Mouse (Mus musculus) fat pad, adult 2 months (tissue): ENCODE data around the gene Mtmr12.
"Not testable (repeated sequence)": the region's sequence is repeated elsewhere in the genome, so short reads cannot be mapped to it uniquely, and the experiment has no call there.

Source experiments
- DNase-seq: peaks from one replicate; pipeline ENCODE4 v3.0.0-alpha.2; 2011; ENCODE audit warnings: low read depth, low spot score; ENCODE audit errors: extremely low read depth

Gene Mtmr12

GRCm38 (mm10) chr15:12204319-12205159 is at the start of gene Mtmr12:
Mtmr12 (plus strand) TSS chr15:12205028.
- DNase-seq, result peak; percentile 68

GRCm38 (mm10) chr15:12178126-12178525 is 26.7 kb upstream of the Mtmr12 start:
- DNase-seq, result no peak

GRCm38 (mm10) chr15:12181181-12181805 is 23.5 kb upstream of the Mtmr12 start:
- not testable (repeated sequence) for DNase-seq

GRCm38 (mm10) chr15:12193880-12194816 is 10.7 kb upstream of the Mtmr12 start:
- DNase-seq, result peak; percentile 43

GRCm38 (mm10) chr15:12194817-12195735 is 9.8 kb upstream of the Mtmr12 start:
- DNase-seq, result no peak

GRCm38 (mm10) chr15:12195966-12196365 is 8.9 kb upstream of the Mtmr12 start:
- no peak for DNase-seq

GRCm38 (mm10) chr15:12196410-12197191 is 8.2 kb upstream of the Mtmr12 start:
- DNase-seq, result no peak

GRCm38 (mm10) chr15:12197361-12197760 is 7.5 kb upstream of the Mtmr12 start:
- no peak for DNase-seq

- no peak for DNase-seq
Observed at GRCm38 (mm10) chr15:12200021-12200420, 4.8 kb upstream of the Mtmr12 start.

GRCm38 (mm10) chr15:12201856-12202255 is 3.0 kb upstream of the Mtmr12 start:
- DNase-seq, result no peak

- no peak for DNase-seq
Observed at GRCm38 (mm10) chr15:12202456-12202855, 2.4 kb upstream of the Mtmr12 start.

- DNase-seq, result not testable (repeated sequence)
Observed at GRCm38 (mm10) chr15:12203008-12203407, 1.8 kb upstream of the Mtmr12 start.

- DNase-seq, result no peak
Observed at GRCm38 (mm10) chr15:12203512-12204318, 1.1 kb upstream of the Mtmr12 start.

- DNase-seq, result no peak
Observed at GRCm38 (mm10) chr15:12205160-12205901, 503 bp downstream of the Mtmr12 start.

- no peak for DNase-seq
Observed at GRCm38 (mm10) chr15:12205902-12206645, 1.2 kb downstream of the Mtmr12 start.

GRCm38 (mm10) chr15:12206646-12207222 is 1.9 kb downstream of the Mtmr12 start:
- no peak for DNase-seq
